Mouse (Mus musculus): ENCODE measurements around the gene Asb6. TPM values are rescaled to one million over a fixed set of nuclear protein-coding genes. Genes with fewer than 3 reads are reported as not detected.

Gene Asb6
- polyA plus RNA-seq, 1 experiment from 2014 or later: 47.5 TPM

DNA sequence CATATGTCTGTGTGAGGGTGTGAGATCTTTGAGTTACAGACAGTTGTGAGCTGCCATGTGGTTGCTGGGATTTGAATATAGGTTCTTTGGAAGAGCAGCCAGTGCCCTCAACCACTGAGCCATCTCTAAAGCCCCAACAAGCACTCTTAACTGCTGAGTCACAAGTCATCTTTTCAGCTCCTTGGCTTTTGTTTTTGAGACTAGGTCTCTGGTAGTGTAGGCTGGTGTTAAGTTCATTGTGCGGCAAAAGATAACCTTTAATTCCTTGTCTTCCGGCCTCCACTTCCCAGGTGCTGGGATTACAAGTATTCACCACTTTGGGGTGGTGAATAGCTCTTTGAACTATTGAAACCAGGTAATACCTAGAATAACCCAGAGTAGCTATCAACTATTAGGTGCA, 24.1 kb downstream of the Asb6 start:
- H3K4me3 ChIP-seq: no peak overlapping the region
- no peaks in the 10 kb centered on the region for H3K9me3 ChIP-seq
- peaks cover 47% of the 10 kb centered on the region for H3K4me1 ChIP-seq
- H3K27ac ChIP-seq: no peak overlapping the region
- H3K36me3 ChIP-seq (replicated peaks): peaks cover 15% of the 10 kb centered on the region
- WGBS: 92% methylated on average over 2 of the region's 2 CpGs
- peaks cover 46% of the 10 kb centered on the region for H3K27me3 ChIP-seq (ENCODE audit: poor library complexity, severe bottlenecking)
- no peak for DNase-seq (ENCODE audit: extremely low spot score, low spot score)

DNA sequence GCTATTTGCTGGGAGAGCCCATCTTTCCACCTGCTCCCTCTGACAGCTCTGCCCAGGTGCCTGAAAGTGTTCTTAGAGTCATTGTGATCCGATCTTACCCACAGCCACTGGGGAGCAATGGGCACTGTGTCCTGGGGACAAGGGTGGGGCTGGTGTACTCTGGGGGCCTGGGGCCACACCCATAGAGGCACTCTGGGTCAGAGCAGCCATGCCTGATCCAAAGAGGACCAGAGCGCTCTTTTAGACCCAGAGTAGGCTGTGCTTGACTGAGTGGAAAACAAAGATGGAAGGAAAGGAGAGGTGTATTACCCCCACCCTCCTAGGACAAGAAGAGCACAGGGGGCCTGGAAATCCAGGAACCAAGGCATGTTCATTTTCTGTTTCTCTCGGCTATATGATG, 26.5 kb downstream of the Asb6 start, which contains the start of gene 1700001O22Rik:
Gene 1700001O22Rik, minus strand, starts transcription at position 58 of the 400 bp plus-strand sequence.
- Histone ChIP-seq H3K9me3 (no peaks in the 10 kb centered on the region), H3K4me1 (peaks cover 44% of the 10 kb centered on the region), H3K27me3 (ENCODE audit: poor library complexity, severe bottlenecking) (peaks cover 70% of the 10 kb centered on the region), H3K36me3 (replicated peaks) (no peaks in the 10 kb centered on the region), H3K4me3 (no peak within 1 kb of the TSS), H3K27ac (no peak within 1 kb of the TSS)
- WGBS: 82% methylated on average over 3 of the region's 3 CpGs
- no peak for DNase-seq (ENCODE audit: extremely low spot score, low spot score)

DNA sequence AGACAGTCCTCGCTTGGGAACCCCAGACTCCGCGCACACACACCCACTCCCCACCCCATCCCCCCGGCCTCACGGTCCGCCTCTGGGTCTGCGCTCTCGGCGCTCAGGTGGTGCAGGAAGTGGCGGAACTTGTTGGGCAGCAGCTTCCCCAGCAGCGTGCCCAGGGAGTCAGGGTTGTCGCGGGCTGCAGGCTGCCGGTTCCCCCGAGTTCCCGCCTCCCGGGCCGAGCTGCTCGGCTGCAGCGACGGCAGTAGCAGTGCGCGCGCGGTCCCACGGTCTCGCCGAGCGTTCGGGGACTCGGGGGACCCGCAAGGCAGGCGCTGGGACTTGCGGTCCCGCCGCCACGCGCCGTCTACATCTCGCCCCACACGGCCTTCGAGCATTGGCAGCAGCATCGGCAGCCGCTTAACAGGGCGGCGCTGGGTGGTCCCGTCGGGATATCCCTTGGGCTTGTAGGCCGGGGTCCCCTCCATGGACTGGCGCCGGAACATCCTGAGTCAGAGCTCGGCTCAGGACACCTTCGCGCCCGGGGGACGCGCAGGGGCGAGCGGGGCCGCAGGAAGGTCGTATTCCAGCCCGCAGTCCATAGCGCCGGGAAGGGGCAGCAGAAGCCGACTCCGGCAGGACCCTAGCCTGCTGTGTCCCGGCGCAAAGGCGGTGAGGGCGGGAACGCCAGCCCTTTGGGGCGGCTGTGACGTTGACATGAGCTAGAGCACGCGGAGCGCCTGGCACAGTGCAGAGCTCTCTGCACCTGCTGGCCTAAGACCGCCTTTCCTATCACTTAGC, 28.9 kb downstream of the Asb6 start:
- DNase-seq (ENCODE audit: extremely low spot score, low spot score): peak; percentile 71
- H3K4me3 ChIP-seq: peak overlapping the region; percentile 63
- H3K27me3 ChIP-seq (ENCODE audit: poor library complexity, severe bottlenecking): peaks cover 82% of the 10 kb centered on the region
- under 1% methylated on average over 77 of the region's 77 CpGs for WGBS
- H3K9me3 ChIP-seq: no peaks in the 10 kb centered on the region
- peak overlapping the region; percentile 85 for H3K27ac ChIP-seq
- H3K4me1 ChIP-seq: peaks cover 40% of the 10 kb centered on the region
- H3K36me3 ChIP-seq (replicated peaks): no peaks in the 10 kb centered on the region

DNA sequence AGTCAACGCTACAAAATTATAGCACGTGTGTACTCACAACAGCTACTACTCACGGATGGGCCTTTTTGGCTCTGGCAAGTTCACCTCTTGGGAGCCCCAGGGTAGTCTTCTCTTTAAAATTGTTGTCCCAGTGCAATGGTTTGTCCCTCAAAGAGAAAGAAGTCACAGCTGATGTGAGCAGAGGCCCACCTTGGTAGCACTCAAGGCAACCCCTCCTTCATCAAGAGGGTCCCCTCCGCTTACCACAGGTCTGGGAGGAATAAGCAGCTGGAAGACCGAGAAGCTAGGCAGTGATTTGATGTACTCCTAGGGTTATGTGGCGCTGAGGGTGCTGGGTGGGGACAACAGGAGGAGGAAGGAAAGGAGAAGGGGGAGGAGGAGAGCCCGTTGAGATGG, 29.5 kb downstream of the Asb6 start:
- H3K9me3 ChIP-seq: no peaks in the 10 kb centered on the region
- no peaks in the 10 kb centered on the region for H3K36me3 ChIP-seq (replicated peaks)
- 33% methylated on average over 7 of the region's 7 CpGs for WGBS
- H3K27ac ChIP-seq: peak overlapping the region; percentile 85
- DNase-seq (ENCODE audit: extremely low spot score, low spot score): no peak
- H3K27me3 ChIP-seq (ENCODE audit: poor library complexity, severe bottlenecking): peaks cover 80% of the 10 kb centered on the region
- H3K4me3 ChIP-seq: peak overlapping the region; percentile 63
- peaks cover 46% of the 10 kb centered on the region for H3K4me1 ChIP-seq

DNA sequence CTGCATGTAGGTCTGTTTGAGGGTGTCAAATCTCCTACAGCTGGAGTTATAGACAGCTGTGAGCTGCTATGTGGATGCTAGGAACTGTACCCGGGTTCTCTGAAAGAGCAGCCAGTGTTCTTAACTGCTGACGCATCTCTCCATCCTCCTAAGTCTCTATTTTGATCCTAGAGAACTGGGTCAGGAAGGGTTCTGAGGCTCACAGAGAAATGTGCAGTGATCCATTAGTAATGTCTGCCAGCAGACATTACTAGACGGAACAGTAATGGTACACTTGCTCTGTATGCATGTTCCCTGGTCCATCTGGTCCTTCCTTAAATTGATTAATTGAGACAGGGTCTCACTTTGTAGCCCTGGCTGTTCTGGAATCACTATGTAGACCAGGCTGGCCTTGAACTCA, 30.7 kb downstream of the Asb6 start:
- Histone ChIP-seq H3K27me3 (ENCODE audit: poor library complexity, severe bottlenecking) (peaks cover 68% of the 10 kb centered on the region), H3K9me3 (no peaks in the 10 kb centered on the region), H3K27ac (no peak overlapping the region), H3K36me3 (replicated peaks) (no peaks in the 10 kb centered on the region), H3K4me1 (peaks cover 58% of the 10 kb centered on the region), H3K4me3 (no peak overlapping the region)
- no peak for DNase-seq (ENCODE audit: extremely low spot score, low spot score)
- 85% methylated on average over 3 of the region's 3 CpGs for WGBS

DNA sequence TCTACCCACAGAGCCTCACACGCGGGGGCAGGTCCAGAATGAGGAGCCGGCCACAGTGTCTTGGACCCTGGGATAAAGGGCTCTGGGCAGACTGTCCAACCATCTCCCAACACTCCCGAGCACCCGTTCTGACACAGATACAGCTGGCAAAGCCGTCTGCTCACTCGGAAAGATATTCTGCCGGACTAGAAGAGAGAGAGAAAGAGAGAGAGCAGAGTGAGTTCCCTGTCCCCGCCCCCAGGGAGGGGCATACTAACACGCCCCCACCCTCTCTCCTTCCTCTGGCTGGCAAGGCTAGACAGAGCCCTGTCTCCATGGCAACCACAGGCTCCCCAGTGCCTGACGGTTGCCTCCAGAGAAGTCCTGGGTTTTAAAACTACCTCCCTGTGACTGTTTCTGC, 33.8 kb downstream of the Asb6 start:
- Histone ChIP-seq H3K36me3 (replicated peaks) (no peaks in the 10 kb centered on the region), H3K4me1 (peaks cover 66% of the 10 kb centered on the region), H3K27me3 (ENCODE audit: poor library complexity, severe bottlenecking) (peaks cover 40% of the 10 kb centered on the region), H3K27ac (peak overlapping the region; percentile 91), H3K4me3 (peak overlapping the region; percentile 41), H3K9me3 (no peaks in the 10 kb centered on the region)
- DNase-seq (ENCODE audit: extremely low spot score, low spot score): peak; percentile 77
- WGBS: 7% methylated on average over 11 of the region's 11 CpGs

DNA sequence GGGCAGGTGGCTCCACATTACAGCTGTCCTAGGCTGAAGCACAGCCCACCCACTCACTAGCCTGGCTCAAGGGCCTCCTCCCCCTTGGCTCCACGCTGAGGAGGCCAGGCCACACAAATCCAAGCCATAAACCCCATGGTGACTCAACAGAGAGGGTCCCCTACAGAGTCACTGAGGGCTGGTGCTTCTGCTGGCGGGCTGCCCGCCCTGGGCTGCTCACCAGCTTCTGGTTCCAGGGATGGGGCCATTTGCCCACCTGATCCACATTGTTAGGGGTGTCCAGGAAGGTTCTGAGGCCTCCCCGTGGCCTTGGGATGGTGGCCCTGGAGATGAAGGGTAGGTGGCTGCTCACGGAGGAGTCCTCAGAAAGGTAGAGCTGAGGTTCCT, 34.3 kb downstream of the Asb6 start:
- Histone ChIP-seq H3K4me3 (peak overlapping the region; percentile 41), H3K27me3 (ENCODE audit: poor library complexity, severe bottlenecking) (peaks cover 35% of the 10 kb centered on the region), H3K9me3 (no peaks in the 10 kb centered on the region), H3K4me1 (peaks cover 63% of the 10 kb centered on the region), H3K36me3 (replicated peaks) (no peaks in the 10 kb centered on the region), H3K27ac (peak overlapping the region; percentile 91)
- WGBS: 62% methylated on average over 5 of the region's 5 CpGs
- DNase-seq (ENCODE audit: extremely low spot score, low spot score): no peak

DNA sequence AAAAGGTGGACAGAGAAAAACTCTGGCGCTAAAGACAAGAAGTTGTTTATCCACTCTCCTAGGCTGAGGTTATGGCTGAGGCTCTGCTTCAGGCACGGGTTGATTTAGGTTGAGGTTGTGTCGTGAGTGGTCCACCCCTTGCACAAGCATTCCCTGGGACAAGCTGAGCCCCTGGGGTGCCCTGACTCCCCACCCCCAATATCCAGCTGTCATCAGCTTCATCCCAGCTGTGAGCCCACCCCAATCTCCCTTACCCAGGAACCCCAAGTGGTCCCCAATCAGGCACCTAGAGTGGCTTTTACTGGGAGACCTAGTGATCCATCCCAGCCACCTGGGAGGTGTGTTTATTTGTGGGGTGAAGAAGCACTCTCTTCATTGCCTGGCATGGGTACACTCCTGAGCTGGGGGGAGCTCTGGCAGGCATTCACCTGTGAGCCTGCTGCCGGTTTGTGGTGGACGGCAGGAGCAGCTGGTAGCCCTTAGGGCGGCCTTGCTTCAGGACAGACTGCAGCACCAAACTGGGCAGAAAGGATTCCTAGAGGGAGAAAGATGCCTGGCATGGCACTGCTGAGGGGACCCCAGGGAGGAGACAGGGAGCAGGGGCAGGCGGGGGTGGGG, 34.8 kb downstream of the Asb6 start:
- peak overlapping the region; percentile 91 for H3K27ac ChIP-seq
- WGBS: 62% methylated on average over 7 of the region's 7 CpGs

DNA sequence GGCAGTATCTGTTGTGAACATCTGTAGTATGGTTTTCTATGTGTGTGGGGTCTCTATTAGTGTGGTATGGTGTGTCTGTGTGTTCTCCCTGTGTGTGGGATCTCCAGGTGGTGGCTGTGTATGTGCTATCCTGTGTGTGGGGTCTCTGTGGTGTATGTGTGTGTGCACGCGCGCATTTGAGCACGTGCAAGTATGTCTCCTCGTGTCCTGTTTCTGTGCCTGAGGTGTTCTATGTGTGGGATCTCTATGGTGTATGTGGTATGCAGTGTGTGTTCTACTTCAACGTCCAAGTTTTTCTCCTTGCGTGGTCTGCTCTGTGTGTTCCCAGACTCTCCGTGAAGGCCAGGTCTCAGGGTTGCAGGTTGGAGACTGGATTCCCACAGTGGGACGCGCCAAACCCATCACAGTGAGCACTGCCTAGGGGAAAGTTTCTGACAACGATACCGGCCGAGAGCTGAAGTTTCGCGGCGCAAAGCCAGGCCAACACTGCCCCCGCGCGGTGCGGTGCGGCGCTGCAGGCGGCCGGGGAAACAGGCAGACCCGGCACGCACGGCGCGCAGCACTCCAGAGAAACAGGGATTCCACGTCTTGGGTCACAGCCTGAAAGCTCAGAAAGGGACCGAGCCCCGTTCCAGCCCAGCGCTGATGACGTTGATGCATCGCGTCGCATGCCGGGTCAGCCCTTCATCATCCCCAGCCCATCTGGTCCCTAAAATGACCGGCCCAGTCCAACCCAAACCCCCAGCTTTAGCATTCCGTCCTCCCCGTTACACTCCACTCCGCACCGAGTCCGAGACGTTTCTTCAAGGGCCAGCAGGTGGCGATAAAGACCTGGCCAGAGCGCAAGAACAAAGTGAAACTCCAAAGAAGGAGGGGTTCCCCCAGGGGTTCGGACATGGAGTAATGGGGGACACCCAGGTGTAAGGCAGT, 35.7 kb downstream of the Asb6 start:
- peak; percentile 94 for DNase-seq (ENCODE audit: extremely low spot score, low spot score)
- Histone ChIP-seq H3K9me3 (no peaks in the 10 kb centered on the region), H3K36me3 (replicated peaks) (no peaks in the 10 kb centered on the region), H3K4me1 (peaks cover 50% of the 10 kb centered on the region), H3K27ac (peak overlapping the region; percentile 91), H3K4me3 (peak overlapping the region; percentile 55), H3K27me3 (ENCODE audit: poor library complexity, severe bottlenecking) (peaks cover 21% of the 10 kb centered on the region)
- 6% methylated on average over 48 of the region's 48 CpGs for WGBS

More for the DNA sequence above, 34.8 kb downstream of the Asb6 start:
- H3K4me3 ChIP-seq: peak overlapping the region; percentile 55; the same call in 1 of the 2 replicates
- no peaks in the 10 kb centered on the region for H3K36me3 ChIP-seq (replicated peaks)
- peaks cover 58% of the 10 kb centered on the region for H3K4me1 ChIP-seq
- DNase-seq (ENCODE audit: extremely low spot score, low spot score): no peak
- peaks cover 30% of the 10 kb centered on the region for H3K27me3 ChIP-seq (ENCODE audit: poor library complexity, severe bottlenecking)
- no peaks in the 10 kb centered on the region for H3K9me3 ChIP-seq

DNA sequence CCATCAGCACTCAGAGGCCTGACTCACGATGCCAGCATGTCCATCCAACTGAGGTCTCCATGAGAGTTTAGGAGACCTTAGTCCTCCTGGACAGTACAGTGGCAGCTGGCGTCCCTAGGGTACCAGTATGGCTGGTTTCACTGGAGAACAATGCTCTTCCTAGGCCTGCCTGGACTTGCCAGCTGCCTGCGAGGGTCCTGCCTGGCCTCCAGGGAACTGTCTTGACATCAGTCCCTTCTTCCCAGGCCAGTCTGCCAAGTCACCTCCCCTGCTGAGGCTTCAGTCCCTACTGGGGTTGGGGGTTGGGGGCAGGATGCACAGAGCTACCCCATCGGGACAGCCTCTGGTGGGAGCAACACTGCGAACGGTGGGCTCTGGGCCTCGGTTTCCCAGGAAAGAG, 38.1 kb downstream of the Asb6 start:
- WGBS: 89% methylated on average over 7 of the region's 7 CpGs
- no peaks in the 10 kb centered on the region for H3K9me3 ChIP-seq
- no peak for DNase-seq (ENCODE audit: extremely low spot score, low spot score)
- peak overlapping the region; percentile 73 for H3K27ac ChIP-seq
- H3K4me3 ChIP-seq: no peak overlapping the region
- no peaks in the 10 kb centered on the region for H3K36me3 ChIP-seq (replicated peaks)
- peaks cover 53% of the 10 kb centered on the region for H3K4me1 ChIP-seq
- H3K27me3 ChIP-seq (ENCODE audit: poor library complexity, severe bottlenecking): peaks cover under 1% of the 10 kb centered on the region; the same call in 1 of the 2 replicates

DNA sequence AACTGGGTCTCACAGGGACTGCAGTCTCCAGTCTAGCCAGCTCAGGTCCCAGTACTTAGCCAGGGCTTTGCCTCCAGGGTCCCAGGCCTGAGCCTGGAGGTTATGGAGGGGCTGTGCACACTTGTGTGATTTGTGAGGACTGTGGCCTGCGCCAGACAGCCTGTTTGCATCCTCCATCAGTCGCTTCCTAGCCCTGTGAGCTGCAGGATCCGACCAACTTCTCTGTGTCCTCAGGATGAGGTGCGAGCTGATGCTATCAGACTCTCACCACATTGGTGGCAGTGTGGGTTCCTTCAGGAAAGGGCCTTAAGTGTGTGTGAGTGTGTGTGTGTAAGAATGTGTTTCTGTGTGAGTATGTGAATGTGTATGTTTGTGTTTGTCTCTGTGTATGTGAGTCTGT, 42.7 kb downstream of the Asb6 start:
- 60% methylated on average over 4 of the region's 4 CpGs for WGBS

More for the DNA sequence above, 42.7 kb downstream of the Asb6 start:
- H3K36me3 ChIP-seq (replicated peaks): no peaks in the 10 kb centered on the region
- 0 out of 2 replicates have a peak overlapping the region, but pooled peaks have one; percentile 11 for H3K4me3 ChIP-seq
- H3K4me1 ChIP-seq: peaks cover 68% of the 10 kb centered on the region
- DNase-seq (ENCODE audit: extremely low spot score, low spot score): no peak
- H3K27ac ChIP-seq: peak overlapping the region; percentile 90
- H3K9me3 ChIP-seq: no peaks in the 10 kb centered on the region
- H3K27me3 ChIP-seq (ENCODE audit: poor library complexity, severe bottlenecking): no peaks in the 10 kb centered on the region
